Mouse (Mus musculus) kidney, postnatal 4 days (tissue): ENCODE results near the gene Olfr1024.

ENCODE experiments used
- DNase-seq, 2 experiments: peaks; one replicate each; pipeline ENCODE4 v3.0.0; 2021; ENCODE audit warnings: mixed read lengths in 2 of 2

Gene Olfr1024

GRCm38 (mm10) chr2:85904952-85905351 is at the start of gene Olfr1024:
Gene Olfr1024 (minus strand): TSS chr2:85905052.
- no peak for DNase-seq

GRCm38 (mm10) chr2:85950137-85950536 is 45.3 kb upstream of the Olfr1024 start, which contains the start of gene Olfr1028:
Gene Olfr1028 (plus strand): TSS chr2:85950437.
- DNase-seq: no peak

- no peak for DNase-seq
Observed at GRCm38 (mm10) chr2:85921258-85921657, 16.4 kb upstream of the Olfr1024 start, which contains the start of gene Olfr1026. Gene Olfr1026 (plus strand): TSS chr2:85921558.

- no peak for DNase-seq
Observed at GRCm38 (mm10) chr2:85914893-85915292, 10.0 kb upstream of the Olfr1024 start, which contains the start of gene Olfr1025-ps1. Gene Olfr1025-ps1 (plus strand): TSS chr2:85915193.

- DNase-seq: no peak
Observed at GRCm38 (mm10) chr2:85913197-85913596, 8.3 kb upstream of the Olfr1024 start.

GRCm38 (mm10) chr2:85885340-85885739 is 19.5 kb downstream of the Olfr1024 start, which contains the start of gene Olfr1023:
Gene Olfr1023 (plus strand): TSS chr2:85885640.
- DNase-seq: no peak

- DNase-seq: no peak
Observed at GRCm38 (mm10) chr2:85868294-85868693, 36.6 kb downstream of the Olfr1024 start, which contains the start of gene Olfr1022. Gene Olfr1022 (plus strand): TSS chr2:85868594.
